In genomic region chr11:40790307-40790706, GRCm38 (mm10) we compare ENCODE assay signal across 29 mouse cellular contexts. TPM values are rescaled to one million over a fixed set of nuclear protein-coding genes. Genes with fewer than 3 reads are reported as not detected.
DNase-seq lines count a peak whose midpoint lies in the region; ATAC-seq and TF ChIP-seq lines count a peak whose summit lies in the region.
"Had no signal": no experiment of that assay in that cellular context is flagged by ENCODE, and none has a peak within 500 bp of the region (broad histone marks: within the 10 kb centered on the region; RNA-seq: fewer than 3 reads in every experiment).

No protein-coding gene starts in this region.

- no peak for TF ChIP-seq CTCF in brain, embryonic 14.5 days (IDR thresholded peaks at IDR 0.05; ENCODE audit: borderline replicate concordance, extremely low read depth, insufficient read depth, insufficient read length)

- no peak overlapping the region for H3K27ac ChIP-seq in stomach, embryonic 16.5 days (ENCODE audit: low read length)
- H3K27ac ChIP-seq: embryonic facial prominence, embryonic 13.5 days; heart, embryonic 15.5 days; intestine, embryonic 15.5 days; limb, embryonic 12.5 days; midbrain, embryonic 13.5 days had no signal

- TF ChIP-seq POLR2A in brain, embryonic 14.5 days (IDR thresholded peaks at IDR 0.05; ENCODE audit: borderline replicate concordance, extremely low read depth, insufficient read depth, insufficient read length, poor library complexity, severe bottlenecking), result no peak

- no peak overlapping the region for H3K4me3 ChIP-seq in stomach, embryonic 16.5 days (replicated peaks; ENCODE audit: low read length)
- H3K4me3 ChIP-seq: embryonic facial prominence, embryonic 13.5 days; heart, embryonic 15.5 days; intestine, embryonic 15.5 days; limb, embryonic 12.5 days; megakaryocyte, embryonic 14.5 days; midbrain, embryonic 13.5 days had no signal

- no peaks in the 10 kb centered on the region for H3K36me3 ChIP-seq in stomach, embryonic 16.5 days (ENCODE audit: control insufficient read depth, insufficient read depth, low read length)
- H3K36me3 ChIP-seq: embryonic facial prominence, embryonic 13.5 days; heart, embryonic 15.5 days; intestine, embryonic 15.5 days; limb, embryonic 12.5 days; midbrain, embryonic 13.5 days had no signal

- 57% methylated on average over 5 of the region's 5 CpGs for WGBS in stomach, embryonic 16.5 days

- no peaks in the 10 kb centered on the region for H3K4me1 ChIP-seq in stomach, embryonic 16.5 days (ENCODE audit: control insufficient read depth, insufficient read depth, low read length)
- H3K4me1 ChIP-seq: embryonic facial prominence, embryonic 13.5 days; heart, embryonic 15.5 days; intestine, embryonic 15.5 days; limb, embryonic 12.5 days; megakaryocyte, embryonic 14.5 days; midbrain, embryonic 13.5 days had no signal

- no peaks in the 10 kb centered on the region for H3K9me3 ChIP-seq in stomach, embryonic 16.5 days (replicated peaks; ENCODE audit: control insufficient read depth, low read length)
- H3K9me3 ChIP-seq: embryonic facial prominence, embryonic 13.5 days; heart, embryonic 15.5 days; intestine, embryonic 15.5 days; limb, embryonic 12.5 days; megakaryocyte, embryonic 14.5 days; midbrain, embryonic 13.5 days had no signal

- ATAC-seq in stomach, embryonic 16.5 days (ENCODE audit: insufficient read depth, low FRiP score), result 0 out of 2 replicates have a peak, but pooled peaks have one; percentile 47
- ATAC-seq: CD4-positive, CD25-positive, alpha-beta regulatory T cell, adult 4 months; forebrain, embryonic 16.5 days; hindbrain, embryonic 16.5 days; intestine, embryonic 15.5 days; liver, postnatal 0 days; midbrain, embryonic 13.5 days had no signal

- no peak overlapping the region for H3K9ac ChIP-seq in stomach, embryonic 16.5 days (ENCODE audit: low read length)
- H3K9ac ChIP-seq: embryonic facial prominence, embryonic 13.5 days; heart, embryonic 15.5 days; intestine, embryonic 15.5 days; limb, embryonic 12.5 days; liver, postnatal 0 days; midbrain, embryonic 13.5 days had no signal

- DNase-seq in urinary bladder, adult 18-20 months (ENCODE audit: low spot score in 2 of 2), result peak; percentile 8 to 30
- no peak for DNase-seq in urinary bladder, postnatal 10 days (ENCODE audit: low spot score)
- DNase-seq in Muller cell, postnatal 12 days (ENCODE audit: inconsistent ontology term), result peak; percentile 88
- DNase-seq in brain, embryonic 14.5 days (ENCODE audit: low read depth), result peak; percentile 39
- no peak for DNase-seq in lung, postnatal 4 days
- no peak for DNase-seq in B cell, adult 2 months
- no peak for DNase-seq in thymus, postnatal 10 days (ENCODE audit: low spot score in 2 of 2)
- DNase-seq: adrenal gland, adult 8-10 months; cerebellum, adult 8-10 months; cerebellum, postnatal 36 days; embryo, embryonic 11 days; gastrocnemius, postnatal 25 days; heart, postnatal 36 days; kidney, postnatal 36 days; liver, postnatal 0 days; lung, postnatal 14 days; right cerebral cortex, postnatal 14 days; thymus, adult 18-20 months had no signal

- H3K27me3 ChIP-seq in stomach, embryonic 16.5 days (ENCODE audit: control insufficient read depth, insufficient read depth, low read length), result no peaks in the 10 kb centered on the region
- H3K27me3 ChIP-seq: embryonic facial prominence, embryonic 13.5 days; heart, embryonic 15.5 days; intestine, embryonic 15.5 days; limb, embryonic 12.5 days; megakaryocyte, embryonic 14.5 days; midbrain, embryonic 13.5 days had no signal

- no peak overlapping the region for H3K4me2 ChIP-seq in stomach, embryonic 16.5 days (ENCODE audit: low read depth, low read length)
- H3K4me2 ChIP-seq: embryonic facial prominence, embryonic 13.5 days; heart, embryonic 15.5 days; intestine, embryonic 15.5 days; limb, embryonic 12.5 days; liver, embryonic 11.5 days; midbrain, embryonic 13.5 days had no signal

RNA-seq across cellular contexts. Expression of gene Ccng1, which starts 35.2 kb away (rescaled TPM):
- polyA plus RNA-seq in brain, embryonic 14.5 days (2012; rRNA removed), result 13.7 and 19.2 TPM in 2 replicates
- polyA plus RNA-seq in stomach, embryonic 16.5 days (2015; fragmentation: Nextera tagmentation; extraction: Ambion mirVana), result 61.8 and 75.7 TPM in 2 replicates

RNA-seq across cellular contexts. Expression of gene Nudcd2, which starts 56.8 kb away (rescaled TPM):
- 28.9 and 29.5 TPM in 2 replicates for polyA plus RNA-seq in brain, embryonic 14.5 days (2012; rRNA removed)
- polyA plus RNA-seq in stomach, embryonic 16.5 days (2015; fragmentation: Nextera tagmentation; extraction: Ambion mirVana), result 121 and 129 TPM in 2 replicates

RNA-seq across cellular contexts. Expression of gene Hmmr, which starts 57.1 kb away (rescaled TPM):
- polyA plus RNA-seq in brain, embryonic 14.5 days (2012; rRNA removed), result 8.0 and 13.4 TPM in 2 replicates
- polyA plus RNA-seq in stomach, embryonic 16.5 days (2015; fragmentation: Nextera tagmentation; extraction: Ambion mirVana), result 38.4 and 41.1 TPM in 2 replicates

Comparison
In these comparisons a context has a peak if more than half of its experiments do, and no peak if none do; other contexts are left out.
1. DNase-seq: peak in urinary bladder, adult 18-20 months (2 of 2), Muller cell, postnatal 12 days (single experiment) and brain, embryonic 14.5 days (single experiment); none in urinary bladder, postnatal 10 days (single experiment), lung, postnatal 4 days (0 of 2), B cell, adult 2 months (0 of 2) and thymus, postnatal 10 days (0 of 2).